Mouse (Mus musculus): Measurements from ENCODE around the gene Smtnl2. TPM values are rescaled to one million over a fixed set of nuclear protein-coding genes. Genes with fewer than 3 reads are reported as not detected.
A peak's percentile ranks its signal among the peaks of the same experiment; 100 is the strongest.

Smtnl2 gene
- polyA plus RNA-seq, 1 experiment from 2014 or later, result 109 TPM

DNA sequence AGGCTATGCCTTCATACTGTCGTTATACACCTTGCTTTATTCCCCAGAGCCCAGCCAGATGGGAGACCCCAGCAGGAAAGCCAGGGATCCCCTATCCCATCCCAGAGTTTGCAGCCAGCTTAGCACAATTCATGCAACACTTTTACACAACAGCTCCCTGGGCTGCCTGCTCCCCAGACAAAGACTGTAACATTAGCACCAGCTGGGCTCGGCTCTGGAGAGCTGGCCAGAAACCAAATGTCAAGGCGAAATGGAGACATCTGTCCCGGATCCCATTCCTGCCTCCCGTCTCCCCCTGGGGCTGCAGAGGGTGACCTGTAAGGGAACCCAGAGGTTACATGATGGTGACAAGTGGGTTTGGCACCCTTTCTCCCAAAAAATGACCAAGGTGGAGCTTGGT is 17.8 kb downstream of the Smtnl2 start:
- Histone ChIP-seq H3K4me1 (ENCODE audit: insufficient read depth, low read length) (peaks cover 38% of the 10 kb centered on the region), H3K4me3 (ENCODE audit: low read length) (no peak overlapping the region), H3K36me3 (ENCODE audit: insufficient read depth, low read length) (peaks cover 35% of the 10 kb centered on the region), H3K27me3 (ENCODE audit: insufficient read depth, low read length) (no peaks in the 10 kb centered on the region), H3K9ac (replicated peaks; ENCODE audit: low read length) (no peak overlapping the region), H3K4me2 (replicated peaks; ENCODE audit: low read depth, low read length) (no peak overlapping the region), H3K27ac (ENCODE audit: low read length) (peak overlapping the region; percentile 27; the same call in 1 of the 2 replicates), H3K9me3 (ENCODE audit: low read length) (no peaks in the 10 kb centered on the region)
- WGBS, result 26% methylated on average over 5 of the region's 5 CpGs
- no peak for ATAC-seq (ENCODE audit: low FRiP score, low TSS enrichment)

DNA sequence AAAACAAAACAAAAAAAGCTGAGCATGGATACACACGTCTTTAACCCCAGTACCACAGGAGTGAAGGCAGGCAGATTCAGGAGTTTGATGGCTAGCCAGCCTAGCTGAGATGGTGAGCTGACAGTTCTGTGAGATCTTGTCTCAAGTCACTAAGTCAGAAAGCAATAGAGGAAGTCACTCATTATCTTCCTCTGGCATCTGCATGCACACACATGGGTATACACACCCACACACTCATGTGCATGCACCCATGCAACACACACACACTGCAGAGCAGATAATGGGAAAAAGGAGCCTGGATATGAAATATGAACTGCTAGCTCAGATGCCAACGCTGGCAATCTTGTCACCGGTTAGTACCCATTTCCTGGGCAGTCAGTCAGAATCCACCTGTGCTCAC is 18.3 kb downstream of the Smtnl2 start:
- no peak overlapping the region for H3K4me3 ChIP-seq (ENCODE audit: low read length)
- 78% methylated on average over 3 of the region's 3 CpGs for whole genome bisulfite sequencing
- no peaks in the 10 kb centered on the region for H3K9me3 ChIP-seq (ENCODE audit: low read length)
- 0 out of 2 replicates have a peak overlapping the region, but pooled peaks have one; percentile 27 for H3K27ac ChIP-seq (ENCODE audit: low read length)
- no peaks in the 10 kb centered on the region for H3K27me3 ChIP-seq (ENCODE audit: insufficient read depth, low read length)
- no peak overlapping the region for H3K4me2 ChIP-seq (replicated peaks; ENCODE audit: low read depth, low read length)
- no peak overlapping the region for H3K9ac ChIP-seq (replicated peaks; ENCODE audit: low read length)
- peaks cover 38% of the 10 kb centered on the region for H3K36me3 ChIP-seq (ENCODE audit: insufficient read depth, low read length)
- H3K4me1 ChIP-seq (ENCODE audit: insufficient read depth, low read length), result peaks cover 38% of the 10 kb centered on the region
- ATAC-seq (ENCODE audit: low FRiP score, low TSS enrichment), result no peak

DNA sequence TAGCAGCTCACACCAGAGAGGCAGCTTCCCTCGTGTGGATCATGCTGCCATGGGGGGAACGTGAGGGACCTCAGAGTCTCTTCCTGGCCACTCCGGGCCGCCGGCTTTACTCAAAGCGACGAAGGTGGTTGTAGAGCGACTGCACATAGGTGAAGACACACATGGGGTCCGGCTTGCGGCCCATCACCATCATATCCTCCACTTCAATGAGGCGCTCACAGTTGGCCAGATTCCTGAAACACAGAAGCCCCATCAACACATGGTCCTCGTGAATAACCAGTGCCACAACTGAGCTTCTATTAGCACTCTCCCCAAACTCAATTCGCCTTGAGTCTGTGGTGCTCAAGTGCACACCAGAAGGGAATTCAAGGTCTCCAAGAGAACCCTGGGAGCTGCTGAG is 20.3 kb downstream of the Smtnl2 start:
- no peak overlapping the region for H3K9ac ChIP-seq (replicated peaks; ENCODE audit: low read length)
- no peaks in the 10 kb centered on the region for H3K27me3 ChIP-seq (ENCODE audit: insufficient read depth, low read length)
- ATAC-seq (ENCODE audit: low FRiP score, low TSS enrichment), result no peak
- peaks cover 30% of the 10 kb centered on the region for H3K36me3 ChIP-seq (ENCODE audit: insufficient read depth, low read length)
- no peak overlapping the region for H3K27ac ChIP-seq (ENCODE audit: low read length)
- H3K4me2 ChIP-seq (replicated peaks; ENCODE audit: low read depth, low read length), result no peak overlapping the region
- H3K4me1 ChIP-seq (ENCODE audit: insufficient read depth, low read length), result peaks cover 22% of the 10 kb centered on the region
- 87% methylated on average over 13 of the region's 13 CpGs for WGBS
- H3K4me3 ChIP-seq (ENCODE audit: low read length), result no peak overlapping the region
- H3K9me3 ChIP-seq (ENCODE audit: low read length), result 0 out of 2 replicates have a peak, but pooled peaks cover 4% of the 10 kb centered on the region

DNA sequence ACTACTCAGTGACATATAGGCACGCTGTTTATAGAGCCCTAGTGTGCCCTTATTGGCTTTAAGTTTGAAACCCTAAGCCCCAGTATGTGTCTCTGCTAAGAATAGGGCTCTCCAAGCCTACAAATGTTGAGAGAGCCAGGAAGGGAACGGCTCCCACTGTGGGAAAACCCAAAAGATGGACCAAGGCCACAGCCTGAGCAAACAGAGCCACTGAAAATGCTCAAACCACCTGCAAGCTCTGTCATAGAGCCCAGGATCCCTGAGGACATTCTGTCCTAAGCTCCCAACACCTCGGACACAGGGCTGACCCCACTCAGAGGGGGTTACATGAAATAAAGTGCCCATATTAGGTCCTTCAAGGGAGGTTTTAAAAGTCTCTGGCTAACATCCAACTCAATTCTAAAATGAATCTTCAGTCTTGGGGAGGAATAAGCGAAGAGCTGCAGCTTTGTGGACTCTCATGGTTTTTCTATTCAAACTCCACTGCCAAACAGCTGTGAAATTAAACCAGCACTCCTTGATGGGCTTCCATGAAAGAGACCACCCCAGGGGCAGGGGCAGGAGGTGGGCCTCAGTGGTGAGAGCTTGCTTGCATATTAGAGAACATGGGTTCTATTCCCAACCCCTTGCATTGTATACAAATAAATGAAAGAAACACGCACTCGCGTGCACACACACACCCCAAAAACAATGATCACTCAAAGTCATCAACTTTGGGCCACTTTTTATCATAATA is 21.9 kb downstream of the Smtnl2 start:
- H3K9ac ChIP-seq (replicated peaks; ENCODE audit: low read length), result no peak overlapping the region
- no peak overlapping the region for H3K27ac ChIP-seq (ENCODE audit: low read length)
- no peaks in the 10 kb centered on the region for H3K27me3 ChIP-seq (ENCODE audit: insufficient read depth, low read length)
- 84% methylated on average over 7 of the region's 7 CpGs for WGBS
- no peak overlapping the region for H3K4me2 ChIP-seq (replicated peaks; ENCODE audit: low read depth, low read length)
- H3K4me3 ChIP-seq (ENCODE audit: low read length), result no peak overlapping the region
- H3K9me3 ChIP-seq (ENCODE audit: low read length), result 0 out of 2 replicates have a peak, but pooled peaks cover 4% of the 10 kb centered on the region
- no peak for ATAC-seq (ENCODE audit: low FRiP score, low TSS enrichment)
- peaks cover 25% of the 10 kb centered on the region for H3K36me3 ChIP-seq (ENCODE audit: insufficient read depth, low read length)
- H3K4me1 ChIP-seq (ENCODE audit: insufficient read depth, low read length), result peaks cover 9% of the 10 kb centered on the region; the same call in 1 of the 2 replicates

DNA sequence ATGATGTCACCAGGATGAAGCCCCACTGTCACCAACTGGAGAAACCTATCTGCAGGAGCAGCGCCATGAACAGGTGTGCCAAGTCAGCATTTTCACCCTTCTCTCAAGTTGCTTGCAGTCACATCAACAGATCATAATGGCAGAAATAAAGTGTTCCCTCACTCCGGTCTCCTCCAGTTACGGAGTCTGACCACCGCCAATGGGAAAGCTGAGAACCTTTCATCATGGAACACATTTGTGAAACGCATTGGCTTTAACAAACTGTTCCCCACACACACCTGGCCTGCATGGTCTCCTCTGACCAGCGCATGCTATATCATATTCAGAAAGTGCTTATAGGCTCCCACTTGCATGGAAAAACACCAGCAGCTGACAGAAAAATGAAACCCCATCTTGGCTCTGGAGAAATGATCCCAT is 23.4 kb downstream of the Smtnl2 start:
- Histone ChIP-seq H3K27me3 (ENCODE audit: insufficient read depth, low read length) (no peaks in the 10 kb centered on the region), H3K9ac (replicated peaks; ENCODE audit: low read length) (no peak overlapping the region), H3K9me3 (ENCODE audit: low read length) (0 out of 2 replicates have a peak, but pooled peaks cover 4% of the 10 kb centered on the region), H3K4me2 (replicated peaks; ENCODE audit: low read depth, low read length) (no peak overlapping the region), H3K4me1 (ENCODE audit: insufficient read depth, low read length) (0 out of 2 replicates have a peak, but pooled peaks cover under 1% of the 10 kb centered on the region), H3K36me3 (ENCODE audit: insufficient read depth, low read length) (peaks cover 22% of the 10 kb centered on the region), H3K4me3 (ENCODE audit: low read length) (no peak overlapping the region), H3K27ac (ENCODE audit: low read length) (no peak overlapping the region)
- ATAC-seq (ENCODE audit: low FRiP score, low TSS enrichment), result no peak
- WGBS, result 94% methylated on average over 6 of the region's 6 CpGs

DNA sequence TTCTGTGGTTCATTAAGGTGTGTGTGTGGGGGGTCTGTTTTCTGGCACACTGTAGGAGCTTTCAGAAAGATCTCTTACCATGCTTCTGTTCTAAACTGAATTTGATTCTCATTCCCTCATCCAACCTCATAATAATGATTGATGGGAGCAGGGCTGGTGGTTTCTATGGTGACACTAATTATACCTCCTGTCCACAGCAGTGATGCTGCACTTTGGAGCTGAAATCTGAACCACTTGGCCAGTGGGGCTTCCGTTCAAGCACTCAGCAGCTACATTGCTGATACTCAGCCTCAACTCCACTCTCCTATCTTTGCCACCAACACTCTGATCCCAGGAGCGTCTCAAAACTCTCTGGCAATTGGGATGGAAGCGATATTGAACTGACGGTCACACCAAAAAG is 32.2 kb downstream of the Smtnl2 start:
- Histone ChIP-seq H3K9ac (replicated peaks; ENCODE audit: low read length) (no peak overlapping the region), H3K4me2 (replicated peaks; ENCODE audit: low read depth, low read length) (no peak overlapping the region), H3K9me3 (ENCODE audit: low read length) (no peaks in the 10 kb centered on the region), H3K27ac (ENCODE audit: low read length) (no peak overlapping the region), H3K27me3 (ENCODE audit: insufficient read depth, low read length) (no peaks in the 10 kb centered on the region), H3K4me1 (ENCODE audit: insufficient read depth, low read length) (0 out of 2 replicates have a peak, but pooled peaks cover 10% of the 10 kb centered on the region), H3K36me3 (ENCODE audit: insufficient read depth, low read length) (no peaks in the 10 kb centered on the region), H3K4me3 (ENCODE audit: low read length) (no peak overlapping the region)
- ATAC-seq (ENCODE audit: low FRiP score, low TSS enrichment), result no peak
- 56% methylated on average over 4 of the region's 4 CpGs for WGBS

DNA sequence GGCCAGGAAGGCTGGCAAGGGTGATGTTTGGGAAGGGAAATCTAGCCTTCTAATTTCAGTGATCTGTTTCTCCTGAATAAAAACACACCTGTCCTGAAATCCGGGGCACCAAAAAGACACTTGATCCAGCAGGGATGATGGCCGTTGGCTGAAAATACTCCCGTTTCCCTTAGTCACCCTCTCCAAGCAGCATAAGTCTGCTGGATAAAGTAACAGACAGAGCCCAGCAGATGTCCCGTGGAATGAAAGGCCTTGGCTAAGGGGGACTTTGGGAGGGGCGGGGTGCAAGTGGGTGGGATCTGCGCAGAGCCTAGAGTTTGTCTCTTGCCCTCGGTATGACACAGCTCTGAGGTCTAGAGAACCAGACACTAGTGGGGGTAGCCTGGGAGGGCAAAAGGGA is 33.3 kb downstream of the Smtnl2 start:
- Histone ChIP-seq H3K4me2 (replicated peaks; ENCODE audit: low read depth, low read length) (no peak overlapping the region), H3K9me3 (ENCODE audit: low read length) (0 out of 2 replicates have a peak, but pooled peaks cover 3% of the 10 kb centered on the region), H3K36me3 (ENCODE audit: insufficient read depth, low read length) (no peaks in the 10 kb centered on the region), H3K27ac (ENCODE audit: low read length) (no peak overlapping the region), H3K9ac (replicated peaks; ENCODE audit: low read length) (no peak overlapping the region), H3K4me3 (ENCODE audit: low read length) (no peak overlapping the region), H3K4me1 (ENCODE audit: insufficient read depth, low read length) (0 out of 2 replicates have a peak, but pooled peaks cover 10% of the 10 kb centered on the region), H3K27me3 (ENCODE audit: insufficient read depth, low read length) (no peaks in the 10 kb centered on the region)
- no peak for ATAC-seq (ENCODE audit: low FRiP score, low TSS enrichment)
- 36% methylated on average over 7 of the region's 7 CpGs for WGBS

DNA sequence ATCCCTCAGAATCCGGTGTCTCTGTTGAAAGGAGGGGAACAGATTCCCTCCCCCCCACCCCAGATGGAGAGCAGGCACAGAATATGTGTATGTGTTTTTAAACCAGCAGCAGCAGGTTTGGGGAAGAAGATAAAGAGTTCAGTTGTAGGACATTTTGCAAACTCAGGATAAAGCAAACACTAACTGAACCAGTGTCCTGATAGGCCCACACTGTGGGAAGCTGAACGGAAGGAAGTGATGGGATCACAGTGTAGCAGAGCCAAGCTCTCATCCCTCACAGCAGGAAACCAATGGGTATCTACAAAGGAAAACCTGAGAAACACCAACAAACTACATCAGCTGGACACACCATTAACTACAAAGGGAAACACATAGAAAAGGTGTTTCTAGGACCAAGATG is 35.0 kb downstream of the Smtnl2 start:
- no peak for ATAC-seq (ENCODE audit: low FRiP score, low TSS enrichment)
- Histone ChIP-seq H3K27me3 (ENCODE audit: insufficient read depth, low read length) (no peaks in the 10 kb centered on the region), H3K4me2 (replicated peaks; ENCODE audit: low read depth, low read length) (no peak overlapping the region), H3K4me3 (ENCODE audit: low read length) (no peak overlapping the region), H3K27ac (ENCODE audit: low read length) (no peak overlapping the region), H3K9ac (replicated peaks; ENCODE audit: low read length) (no peak overlapping the region), H3K9me3 (ENCODE audit: low read length) (0 out of 2 replicates have a peak, but pooled peaks cover 3% of the 10 kb centered on the region), H3K4me1 (ENCODE audit: insufficient read depth, low read length) (0 out of 2 replicates have a peak, but pooled peaks cover 10% of the 10 kb centered on the region), H3K36me3 (ENCODE audit: insufficient read depth, low read length) (no peaks in the 10 kb centered on the region)
- 77% methylated on average over 2 of the region's 2 CpGs for WGBS

DNA sequence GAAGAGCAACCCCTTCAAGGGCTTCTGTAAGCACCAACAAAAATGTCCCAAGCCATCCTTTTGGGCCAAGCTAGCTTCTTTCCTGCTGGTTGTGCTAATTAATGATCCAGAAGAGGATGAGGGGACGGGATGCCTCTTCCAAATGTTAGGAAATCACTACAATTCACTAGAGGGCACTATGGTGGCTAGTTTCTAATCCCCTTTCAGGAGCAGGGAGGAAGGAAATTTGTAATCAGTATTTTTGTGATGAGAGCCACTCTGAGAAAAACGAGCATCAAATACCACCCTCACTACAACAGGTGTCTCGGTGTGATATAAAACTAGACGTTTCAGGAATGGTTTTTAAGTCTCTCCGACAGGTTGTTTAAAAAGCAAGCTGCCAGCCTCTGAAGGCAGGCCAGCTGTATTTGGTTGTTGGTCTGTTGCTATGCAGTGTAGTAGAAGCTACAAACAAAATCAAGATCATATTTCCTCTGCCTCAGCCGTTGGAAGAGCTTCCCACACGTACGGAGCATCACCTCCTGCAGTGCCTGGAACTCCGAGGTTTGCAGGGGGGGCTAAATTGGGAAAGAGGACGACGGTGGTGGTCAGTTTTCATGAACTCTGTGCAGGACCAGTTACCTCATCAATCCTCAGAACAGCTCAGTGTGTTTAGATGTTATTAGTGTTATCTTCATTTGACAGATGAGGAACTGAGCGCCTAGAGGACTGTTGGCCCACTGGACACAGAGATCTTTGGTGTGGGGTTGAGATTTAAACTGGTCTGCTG is 41.4 kb downstream of the Smtnl2 start:
- no peak overlapping the region for H3K27ac ChIP-seq (ENCODE audit: low read length)
- H3K27me3 ChIP-seq (ENCODE audit: insufficient read depth, low read length), result no peaks in the 10 kb centered on the region

More for the DNA sequence above, 41.4 kb downstream of the Smtnl2 start:
- Histone ChIP-seq H3K4me2 (replicated peaks; ENCODE audit: low read depth, low read length) (no peak overlapping the region), H3K36me3 (ENCODE audit: insufficient read depth, low read length) (no peaks in the 10 kb centered on the region), H3K9ac (replicated peaks; ENCODE audit: low read length) (no peak overlapping the region), H3K4me1 (ENCODE audit: insufficient read depth, low read length) (no peaks in the 10 kb centered on the region), H3K4me3 (ENCODE audit: low read length) (no peak overlapping the region), H3K9me3 (ENCODE audit: low read length) (0 out of 2 replicates have a peak, but pooled peaks cover 3% of the 10 kb centered on the region)
- 17% methylated on average over 12 of the region's 12 CpGs for WGBS
- ATAC-seq (ENCODE audit: low FRiP score, low TSS enrichment), result no peak
